Mouse (Mus musculus): Measurements from ENCODE around the gene Plekha3.

Gene Plekha3

GRCm38 (mm10) chr2:76676401-76677226 lies 1.5 kb downstream of the Plekha3 start:
- DNase-seq (ENCODE audit: low spot score): no peak

DNA sequence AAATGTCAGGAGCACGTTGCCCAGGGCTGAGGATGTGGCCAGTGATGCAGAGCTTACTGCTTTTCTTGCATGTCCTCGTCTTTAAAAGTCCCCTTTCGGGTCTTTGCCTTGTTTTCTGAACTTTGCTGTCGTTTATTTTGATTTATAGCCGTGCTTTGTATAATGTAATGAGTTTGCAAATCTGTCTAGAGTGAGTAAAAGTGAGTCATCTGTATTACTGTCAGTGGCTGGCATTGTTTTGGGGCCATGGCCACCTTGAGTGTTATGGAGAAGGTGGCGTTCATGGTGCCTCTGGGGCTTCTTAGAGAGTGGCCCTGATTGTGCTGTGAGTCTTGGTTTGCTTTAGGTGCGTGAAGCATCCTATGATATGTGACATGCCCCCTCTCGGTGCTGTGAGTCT lies 7.2 kb downstream of the Plekha3 start:
- no peak for DNase-seq (ENCODE audit: low spot score)

DNA sequence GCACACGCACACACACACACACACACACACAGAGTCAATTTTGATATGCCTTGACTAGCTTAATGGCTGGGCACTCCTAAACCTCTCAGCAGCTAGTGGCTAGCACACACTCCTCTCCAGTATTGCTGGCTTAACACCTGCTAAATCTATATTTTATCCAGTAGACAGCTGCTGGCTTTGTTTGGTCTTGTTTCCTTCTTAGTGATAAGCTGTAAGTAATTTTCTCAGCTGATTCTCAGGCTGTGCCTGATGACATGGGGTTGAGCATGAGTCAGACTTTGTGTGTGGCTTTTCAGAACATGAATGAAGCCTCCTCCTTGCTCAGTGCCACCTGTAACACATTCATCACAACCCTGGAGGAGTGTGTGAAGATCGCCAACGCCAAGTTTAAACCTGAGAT lies 11.9 kb downstream of the Plekha3 start:
- no peak for DNase-seq (ENCODE audit: low spot score)

DNA sequence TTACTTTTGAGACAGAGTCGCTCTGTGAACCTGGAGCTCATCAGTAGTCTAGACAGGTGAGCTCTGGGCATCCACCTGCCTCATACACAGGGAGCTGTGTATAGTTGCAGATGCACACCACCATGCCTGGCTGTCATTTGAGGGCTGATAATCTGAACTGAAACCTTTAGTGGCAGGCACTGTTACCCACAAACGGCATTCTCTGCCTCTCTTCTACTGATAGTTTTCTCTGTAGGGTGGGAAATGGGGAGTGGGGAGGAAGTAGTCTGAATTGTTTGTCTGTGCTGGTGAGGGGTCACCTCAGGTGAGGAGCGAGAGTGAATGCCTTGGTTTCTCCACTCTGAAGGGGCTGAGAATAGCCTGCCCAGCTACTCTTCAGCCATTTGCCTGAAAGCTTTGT lies 12.5 kb downstream of the Plekha3 start:
- DNase-seq (ENCODE audit: low spot score): no peak

GRCm38 (mm10) chr2:76688162-76688561 lies 13.1 kb downstream of the Plekha3 start:
- DNase-seq (ENCODE audit: low spot score): no peak

- DNase-seq (ENCODE audit: low spot score): no peak
Measured at GRCm38 (mm10) chr2:76690436-76691204, 15.5 kb downstream of the Plekha3 start.

DNA sequence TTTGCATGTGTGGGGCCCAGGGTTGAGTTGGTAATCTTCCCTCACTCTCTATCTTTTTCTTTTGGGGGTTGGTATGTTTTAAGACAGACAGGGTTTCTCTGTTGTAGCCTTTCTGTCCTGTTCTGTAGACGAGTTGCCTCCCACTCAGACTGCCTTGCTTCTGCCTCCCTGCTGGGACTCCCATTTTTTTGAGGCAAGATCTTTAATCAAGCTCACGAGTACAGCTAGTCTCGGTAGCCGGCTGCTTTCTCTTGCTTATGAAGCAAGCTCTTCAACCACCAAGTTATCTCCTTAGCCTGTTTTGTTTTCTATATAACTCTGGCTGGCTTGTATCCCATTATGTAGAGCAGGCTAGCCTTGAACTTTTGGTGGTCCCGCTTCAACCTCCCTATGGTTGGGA lies 18.7 kb downstream of the Plekha3 start:
- DNase-seq (ENCODE audit: low spot score): no peak

DNA sequence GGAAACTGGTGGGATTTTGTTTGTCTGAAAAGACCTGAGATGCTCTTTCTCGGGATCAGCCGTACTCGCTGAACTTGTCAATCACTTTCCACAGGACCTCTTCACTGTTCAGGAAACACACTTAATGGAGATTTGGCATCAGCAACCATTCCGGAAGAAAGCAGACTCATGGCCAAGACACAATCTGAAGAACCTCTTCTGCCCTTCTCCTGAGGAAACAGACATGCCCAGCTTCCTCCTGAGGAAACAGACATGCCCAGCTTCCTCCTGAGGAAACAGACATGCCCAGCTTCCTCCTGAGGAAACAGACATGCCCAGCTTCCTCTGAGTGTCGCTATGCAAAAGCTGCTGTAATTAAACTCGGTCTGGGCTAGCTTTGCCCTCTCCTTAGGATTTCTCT lies 20.2 kb downstream of the Plekha3 start:
- DNase-seq (ENCODE audit: low spot score): no peak

DNA sequence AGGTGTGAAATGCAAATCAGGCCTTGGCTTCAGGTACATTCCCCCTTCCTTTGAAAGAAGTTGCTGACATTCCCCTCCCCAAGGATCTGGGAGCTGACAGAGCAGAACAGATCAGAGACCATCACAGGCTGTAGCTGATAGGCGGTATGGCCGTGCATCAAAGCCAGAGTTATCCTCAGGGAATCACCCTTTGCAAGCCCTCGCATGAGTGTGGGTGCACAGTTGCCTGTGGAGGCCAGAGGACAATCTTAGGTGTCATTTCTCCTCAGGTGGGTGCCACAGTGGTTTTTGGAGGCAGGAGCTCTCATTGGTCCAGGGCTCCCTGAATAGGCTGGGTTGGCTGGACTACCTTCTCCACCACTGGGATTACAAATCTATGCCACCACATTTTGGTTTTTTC lies 27.1 kb downstream of the Plekha3 start:
- no peak for DNase-seq (ENCODE audit: low spot score)

- no peak for DNase-seq (ENCODE audit: low spot score)
Measured at GRCm38 (mm10) chr2:76702751-76703150, 27.7 kb downstream of the Plekha3 start.

DNA sequence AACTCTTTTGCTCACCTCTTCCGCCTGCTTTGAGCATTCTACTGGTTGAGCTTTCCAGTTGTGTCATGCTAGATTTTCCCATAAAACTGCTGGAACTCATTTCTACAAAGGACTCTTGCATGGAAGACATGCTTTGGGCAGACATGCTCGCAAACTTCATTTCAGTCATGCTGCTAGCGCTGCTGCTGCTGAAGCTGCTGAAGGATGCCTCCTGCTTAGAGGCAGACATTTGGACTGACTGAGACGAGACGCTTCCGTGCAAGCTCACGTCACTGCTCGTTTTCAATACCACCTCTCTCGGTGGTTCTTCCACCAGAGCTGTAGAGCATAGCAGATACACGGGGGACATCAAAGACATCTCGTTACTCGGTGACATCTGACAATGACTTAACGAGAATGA lies 30.6 kb downstream of the Plekha3 start:
- no peak for DNase-seq (ENCODE audit: low spot score)

GRCm38 (mm10) chr2:76708512-76708911 lies 33.4 kb downstream of the Plekha3 start:
- no peak for DNase-seq (ENCODE audit: low spot score)

DNA sequence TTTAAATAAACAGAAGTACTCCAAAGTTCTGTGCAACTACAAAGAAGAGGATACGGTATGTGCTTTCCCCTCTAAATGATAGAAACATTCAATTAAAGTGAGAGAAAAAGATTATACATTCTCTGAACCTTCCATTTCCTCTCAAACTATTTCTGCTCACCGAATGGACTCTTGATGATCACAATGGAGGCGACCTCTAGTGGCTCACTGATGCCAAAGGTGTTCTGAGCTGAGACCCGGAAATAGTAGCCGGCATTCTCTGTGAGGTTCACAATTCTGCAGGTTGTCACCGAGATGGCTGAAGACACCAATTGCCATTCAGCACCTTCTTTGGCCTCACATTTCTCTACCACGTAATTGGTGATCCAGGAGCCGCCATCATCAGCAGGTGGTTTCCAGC lies 39.9 kb downstream of the Plekha3 start:
- no peak for DNase-seq (ENCODE audit: low spot score)

- DNase-seq (ENCODE audit: low spot score): no peak
Measured at GRCm38 (mm10) chr2:76719650-76720049, 44.6 kb downstream of the Plekha3 start.

All from ovary, postnatal 14 days (tissue).